Mouse (Mus musculus): ENCODE measurements around the gene Ppp6r2. TPM values are rescaled to one million over a fixed set of nuclear protein-coding genes. Genes with fewer than 3 reads are reported as not detected.
A peak's percentile ranks its signal among the peaks of the same experiment; 100 is the strongest.

Ppp6r2 gene
- polyA plus RNA-seq, 1 experiment from 2014 or later, result 35.9 TPM

GRCm38 (mm10) chr15:89173906-89174214, 37.5 kb upstream of the Ppp6r2 start:
- Histone ChIP-seq H3K4me3 (ENCODE audit: low read depth, low read length) (peak overlapping the region; percentile 52), H3K36me3 (ENCODE audit: control insufficient read depth, insufficient read depth, low read length) (peaks cover 5% of the 10 kb centered on the region; the same call in 1 of the 2 replicates), H3K27ac (ENCODE audit: low read depth, low read length) (no peak overlapping the region), H3K4me2 (peak overlapping the region; percentile 99), H3K9me3 (ENCODE audit: control insufficient read depth, low read length) (no peaks in the 10 kb centered on the region), H3K27me3 (ENCODE audit: control insufficient read depth, insufficient read depth, low read length) (no peaks in the 10 kb centered on the region), H3K4me1 (ENCODE audit: control insufficient read depth, insufficient read depth, low read length) (peaks cover 71% of the 10 kb centered on the region), H3K9ac (ENCODE audit: low read length) (peak overlapping the region; percentile 68)
- 2% methylated on average over 15 of the region's 15 CpGs for WGBS
- ATAC-seq (ENCODE audit: low FRiP score) (peak; percentile 68), DNase-seq (ENCODE audit: low spot score, missing footprints) (no peak)

- Histone ChIP-seq H3K4me1 (ENCODE audit: control insufficient read depth, insufficient read depth, low read length) (peaks cover 70% of the 10 kb centered on the region), H3K27ac (ENCODE audit: low read depth, low read length) (no peak overlapping the region), H3K27me3 (ENCODE audit: control insufficient read depth, insufficient read depth, low read length) (no peaks in the 10 kb centered on the region), H3K9ac (ENCODE audit: low read length) (no peak overlapping the region), H3K9me3 (ENCODE audit: control insufficient read depth, low read length) (no peaks in the 10 kb centered on the region), H3K4me3 (ENCODE audit: low read depth, low read length) (no peak overlapping the region), H3K4me2 (no peak overlapping the region), H3K36me3 (ENCODE audit: control insufficient read depth, insufficient read depth, low read length) (no peaks in the 10 kb centered on the region)
- 64% methylated on average over 11 of the region's 11 CpGs for WGBS
- ATAC-seq (ENCODE audit: low FRiP score) (no peak), DNase-seq (ENCODE audit: low spot score, missing footprints) (peak; percentile 82)
Observed at GRCm38 (mm10) chr15:89174889-89175339, 36.4 kb upstream of the Ppp6r2 start.

DNA sequence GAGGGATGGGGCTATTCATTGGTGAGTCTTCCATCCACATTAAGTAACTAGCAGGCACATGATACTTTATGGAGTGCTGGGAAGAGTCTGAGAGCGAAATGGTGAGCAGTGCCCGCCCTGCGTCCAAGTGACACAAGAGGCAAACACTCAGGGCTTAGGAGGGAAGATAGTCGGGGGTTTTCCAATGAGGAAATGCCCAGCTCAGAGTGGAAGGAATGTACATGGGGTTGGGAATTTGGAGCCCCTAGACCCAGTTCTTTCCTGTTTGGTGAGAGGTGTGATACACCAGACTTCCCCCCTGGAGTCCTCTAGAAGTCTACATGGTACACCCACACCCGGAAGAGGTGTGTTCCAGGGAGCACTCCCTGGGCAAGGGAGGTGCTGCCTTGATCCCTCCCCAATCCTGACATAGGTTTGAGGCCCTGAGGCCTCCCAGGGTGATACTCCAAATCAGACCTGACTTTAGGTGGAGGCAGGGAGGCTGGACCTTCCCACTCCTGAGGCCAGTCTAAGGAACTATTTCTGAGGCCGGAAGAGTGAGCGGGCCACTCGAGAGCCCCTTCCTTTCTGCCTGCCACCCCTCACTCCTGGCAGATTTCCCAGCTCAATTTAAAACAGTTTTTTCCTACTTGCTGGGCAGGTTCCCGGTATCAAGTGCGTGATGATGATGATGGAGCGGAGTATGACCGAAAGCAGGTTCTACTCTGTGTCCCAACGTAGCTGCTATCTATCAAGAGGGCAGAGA, 35.8 kb upstream of the Ppp6r2 start:
- Histone ChIP-seq H3K9me3 (ENCODE audit: control insufficient read depth, low read length) (no peaks in the 10 kb centered on the region), H3K36me3 (ENCODE audit: control insufficient read depth, insufficient read depth, low read length) (no peaks in the 10 kb centered on the region), H3K4me3 (ENCODE audit: low read depth, low read length) (no peak overlapping the region), H3K27ac (ENCODE audit: low read depth, low read length) (no peak overlapping the region), H3K4me2 (no peak overlapping the region), H3K27me3 (ENCODE audit: control insufficient read depth, insufficient read depth, low read length) (no peaks in the 10 kb centered on the region), H3K4me1 (ENCODE audit: control insufficient read depth, insufficient read depth, low read length) (peaks cover 65% of the 10 kb centered on the region), H3K9ac (ENCODE audit: low read length) (no peak overlapping the region)
- DNase-seq (ENCODE audit: low spot score, missing footprints) (no peak), ATAC-seq (ENCODE audit: low FRiP score) (no peak)
- 85% methylated on average over 13 of the region's 13 CpGs for WGBS

- no peaks in the 10 kb centered on the region for H3K36me3 ChIP-seq (ENCODE audit: control insufficient read depth, insufficient read depth, low read length)
- DNase-seq (ENCODE audit: low spot score, missing footprints) (no peak), ATAC-seq (ENCODE audit: low FRiP score) (no peak)
- no peaks in the 10 kb centered on the region for H3K27me3 ChIP-seq (ENCODE audit: control insufficient read depth, insufficient read depth, low read length)
- H3K27ac ChIP-seq (ENCODE audit: low read depth, low read length), result no peak overlapping the region
- H3K9me3 ChIP-seq (ENCODE audit: control insufficient read depth, low read length), result no peaks in the 10 kb centered on the region
- peak overlapping the region; percentile 4; the same call in 1 of the 2 replicates for H3K9ac ChIP-seq (ENCODE audit: low read length)
- no peak overlapping the region for H3K4me3 ChIP-seq (ENCODE audit: low read depth, low read length)
- H3K4me1 ChIP-seq (ENCODE audit: control insufficient read depth, insufficient read depth, low read length), result peaks cover 72% of the 10 kb centered on the region
- peak overlapping the region; percentile 8; the same call in 1 of the 2 replicates for H3K4me2 ChIP-seq
- WGBS, result 19% methylated on average over 5 of the region's 5 CpGs
Observed at GRCm38 (mm10) chr15:89177121-89177520, 34.2 kb upstream of the Ppp6r2 start.

DNA sequence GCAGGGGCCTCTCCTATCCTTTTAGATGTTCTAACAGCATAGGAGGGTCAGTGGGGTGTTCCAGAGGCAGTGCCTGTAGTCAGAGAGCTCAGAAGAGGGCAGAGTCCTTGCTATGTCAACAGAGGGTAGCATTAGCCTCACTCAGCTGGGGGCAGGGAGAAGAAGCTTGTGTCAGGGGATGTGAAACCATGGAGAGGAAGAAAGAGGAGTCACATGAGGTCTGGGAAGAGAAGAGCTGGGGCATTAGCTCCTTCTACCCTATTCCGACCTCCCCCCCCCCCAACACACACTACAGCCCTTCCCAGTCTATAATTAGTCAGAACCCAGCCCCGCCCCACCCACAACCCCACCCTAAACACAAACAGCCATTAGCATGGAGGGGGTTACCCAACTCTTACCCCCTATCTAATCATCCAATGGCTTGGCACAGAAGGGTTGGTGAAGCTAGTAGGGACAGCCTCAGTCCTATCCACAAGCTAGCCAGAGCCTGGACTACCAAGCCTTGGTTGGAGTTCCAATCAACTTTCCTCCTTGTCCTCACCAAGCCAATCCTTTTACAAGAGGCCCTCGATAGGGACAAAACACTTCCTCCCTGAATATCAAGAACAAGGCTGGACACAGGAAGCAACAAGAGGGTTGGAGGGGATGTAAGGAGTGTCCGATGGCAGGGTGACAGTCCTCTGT, 33.6 kb upstream of the Ppp6r2 start:
- ATAC-seq (ENCODE audit: low FRiP score), result no peak
- no peak for DNase-seq (ENCODE audit: low spot score, missing footprints)
- Histone ChIP-seq H3K27me3 (ENCODE audit: control insufficient read depth, insufficient read depth, low read length) (no peaks in the 10 kb centered on the region), H3K9me3 (ENCODE audit: control insufficient read depth, low read length) (no peaks in the 10 kb centered on the region), H3K36me3 (ENCODE audit: control insufficient read depth, insufficient read depth, low read length) (no peaks in the 10 kb centered on the region), H3K4me2 (peak overlapping the region; percentile 90), H3K9ac (ENCODE audit: low read length) (peak overlapping the region; percentile 4; the same call in 1 of the 2 replicates), H3K27ac (ENCODE audit: low read depth, low read length) (no peak overlapping the region), H3K4me1 (ENCODE audit: control insufficient read depth, insufficient read depth, low read length) (peaks cover 71% of the 10 kb centered on the region), H3K4me3 (ENCODE audit: low read depth, low read length) (no peak overlapping the region)
- 84% methylated on average over 4 of the region's 4 CpGs for WGBS

- Histone ChIP-seq H3K27ac (ENCODE audit: low read depth, low read length) (no peak overlapping the region), H3K36me3 (ENCODE audit: control insufficient read depth, insufficient read depth, low read length) (no peaks in the 10 kb centered on the region), H3K27me3 (ENCODE audit: control insufficient read depth, insufficient read depth, low read length) (no peaks in the 10 kb centered on the region), H3K4me2 (peak overlapping the region; percentile 90), H3K4me3 (ENCODE audit: low read depth, low read length) (peak overlapping the region; percentile 69), H3K4me1 (ENCODE audit: control insufficient read depth, insufficient read depth, low read length) (peaks cover 65% of the 10 kb centered on the region), H3K9me3 (ENCODE audit: control insufficient read depth, low read length) (no peaks in the 10 kb centered on the region), H3K9ac (ENCODE audit: low read length) (peak overlapping the region; percentile 89; the same call in 1 of the 2 replicates)
- 75% methylated on average over 7 of the region's 7 CpGs for WGBS
- ATAC-seq (ENCODE audit: low FRiP score), result no peak
- DNase-seq (ENCODE audit: low spot score, missing footprints), result peak; percentile 81
Observed at GRCm38 (mm10) chr15:89178260-89178860, 33.0 kb upstream of the Ppp6r2 start.

DNA sequence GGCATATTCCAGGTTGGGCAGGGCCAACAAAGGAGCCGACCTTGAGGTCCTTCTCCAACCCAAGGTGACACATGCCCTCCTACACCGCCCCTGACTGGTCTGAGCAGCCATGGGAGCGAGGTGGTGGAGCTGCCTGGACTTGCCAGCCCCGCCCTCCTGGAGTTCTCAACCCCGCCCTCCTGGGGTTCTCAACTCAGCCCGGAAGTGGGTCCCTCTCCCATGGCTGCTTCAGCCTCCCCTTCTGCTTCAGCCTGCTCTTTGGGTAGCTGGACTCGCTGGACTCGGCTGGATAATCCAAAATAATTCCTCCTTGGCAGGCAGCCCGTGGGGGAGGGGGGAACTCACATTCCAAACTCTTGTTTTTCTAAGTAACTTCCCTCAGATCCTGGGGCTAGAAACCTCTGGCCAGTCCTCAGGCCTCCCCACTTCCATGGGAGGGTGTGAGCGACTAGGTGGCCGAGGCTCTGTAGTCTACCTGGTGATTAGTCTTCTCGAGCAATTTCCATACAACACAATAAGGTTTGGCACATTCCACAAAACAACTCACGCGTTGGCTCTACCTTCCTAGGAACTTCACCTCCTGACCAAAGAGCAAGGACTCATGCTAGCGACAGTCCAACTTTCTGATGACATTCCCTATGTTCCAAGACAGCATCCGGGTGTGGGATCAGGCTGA, 32.3 kb upstream of the Ppp6r2 start:
- peaks cover 61% of the 10 kb centered on the region for H3K4me1 ChIP-seq (ENCODE audit: control insufficient read depth, insufficient read depth, low read length)

DNA sequence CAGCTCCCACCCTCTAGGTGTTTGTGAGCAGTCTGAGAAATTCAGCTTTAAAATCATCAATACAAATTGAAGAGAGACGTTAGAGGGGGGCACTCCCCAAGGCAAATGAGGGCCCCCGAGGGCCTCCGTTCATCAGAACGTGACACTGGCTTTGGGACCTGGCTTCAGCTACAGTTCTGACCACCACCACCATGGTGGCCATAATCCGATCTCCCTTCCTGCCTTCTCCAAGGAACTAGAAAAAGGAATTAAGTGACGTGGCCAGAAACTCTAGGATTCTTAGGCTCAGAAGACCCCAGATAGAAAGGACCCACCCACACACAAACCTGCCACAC, 31.8 kb upstream of the Ppp6r2 start:
- Histone ChIP-seq H3K27me3 (ENCODE audit: control insufficient read depth, insufficient read depth, low read length) (no peaks in the 10 kb centered on the region), H3K4me3 (ENCODE audit: low read depth, low read length) (peak overlapping the region; percentile 69), H3K36me3 (ENCODE audit: control insufficient read depth, insufficient read depth, low read length) (no peaks in the 10 kb centered on the region), H3K4me1 (ENCODE audit: control insufficient read depth, insufficient read depth, low read length) (peaks cover 60% of the 10 kb centered on the region), H3K9ac (ENCODE audit: low read length) (peak overlapping the region; percentile 89), H3K27ac (ENCODE audit: low read depth, low read length) (peak overlapping the region; percentile 83), H3K9me3 (ENCODE audit: control insufficient read depth, low read length) (no peaks in the 10 kb centered on the region), H3K4me2 (peak overlapping the region; percentile 90)
- DNase-seq (ENCODE audit: low spot score, missing footprints) (no peak), ATAC-seq (ENCODE audit: low FRiP score) (no peak)
- WGBS, result 4% methylated on average over 6 of the region's 6 CpGs

More for the DNA sequence above, 32.3 kb upstream of the Ppp6r2 start:
- H3K4me2 ChIP-seq, result peak overlapping the region; percentile 90
- no peak overlapping the region; the same call in 1 of the 2 replicates for H3K27ac ChIP-seq (ENCODE audit: low read depth, low read length)
- WGBS, result 3% methylated on average over 15 of the region's 16 CpGs
- peak overlapping the region; percentile 89 for H3K9ac ChIP-seq (ENCODE audit: low read length)
- H3K36me3 ChIP-seq (ENCODE audit: control insufficient read depth, insufficient read depth, low read length), result no peaks in the 10 kb centered on the region
- DNase-seq (ENCODE audit: low spot score, missing footprints), result peak; percentile 92
- peak overlapping the region; percentile 69 for H3K4me3 ChIP-seq (ENCODE audit: low read depth, low read length)
- ATAC-seq (ENCODE audit: low FRiP score), result no peak
- no peaks in the 10 kb centered on the region for H3K9me3 ChIP-seq (ENCODE audit: control insufficient read depth, low read length)
- H3K27me3 ChIP-seq (ENCODE audit: control insufficient read depth, insufficient read depth, low read length), result no peaks in the 10 kb centered on the region
